Comparison of ENCODE assay signal across 13 mouse cellular contexts in the genomic region with DNA sequence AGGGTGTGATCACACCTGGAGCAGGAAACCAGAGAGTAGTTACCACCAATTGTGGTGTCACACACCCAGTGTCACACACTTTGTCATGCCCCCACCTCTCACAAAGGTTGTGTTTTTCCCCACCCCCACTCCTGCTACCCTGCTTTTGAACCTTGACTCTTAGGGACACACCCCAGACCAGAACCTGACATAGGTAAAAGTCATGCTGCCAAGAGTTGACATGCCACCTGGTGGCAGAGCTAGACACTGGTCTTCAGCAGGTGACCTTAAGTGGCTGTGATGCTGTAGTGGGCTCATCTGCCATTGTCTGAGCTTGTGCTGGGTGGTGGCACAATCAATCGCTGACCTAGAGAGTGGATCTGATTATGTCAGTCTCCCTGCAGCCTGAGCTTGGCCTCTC. TPM values are rescaled to one million over a fixed set of nuclear protein-coding genes. Genes with fewer than 3 reads are reported as not detected.
DNase-seq lines count a peak whose midpoint lies in the region; ATAC-seq and TF ChIP-seq lines count a peak whose summit lies in the region.
"Had no signal": no experiment of that assay in that cellular context is flagged by ENCODE, and none has a peak within 500 bp of the region (broad histone marks: within the 10 kb centered on the region; RNA-seq: fewer than 3 reads in every experiment).

No protein-coding gene starts in this region.

- no peak for DNase-seq in liver, embryonic 14.5 days (ENCODE audit: low read depth in 3 of 3, low spot score in 3 of 3)
- peak; percentile 31 to 36 for DNase-seq in B cell, adult 2 months
- DNase-seq in left cerebral cortex, adult 11 months (ENCODE audit: low spot score), result no peak
- no peak for DNase-seq in adrenal gland, postnatal 25 days
- DNase-seq: layer of hippocampus, adult 9-11 months had no signal

- H3K4me3 ChIP-seq in forebrain, embryonic 15.5 days, result no peak overlapping the region
- no peak overlapping the region for H3K4me3 ChIP-seq in forebrain, embryonic 12.5 days (replicated peaks)
- H3K4me3 ChIP-seq in liver, embryonic 14.5 days (ENCODE audit: insufficient read depth in 1 of 2, low read depth in 2 of 2, low read length in 2 of 2), result no peak overlapping the region
- no peak overlapping the region for H3K4me3 ChIP-seq in liver, embryonic 12.5 days
- H3K4me3 ChIP-seq in intestine, embryonic 15.5 days (replicated peaks), result no peak overlapping the region
- H3K4me3 ChIP-seq: erythroblast, embryonic 14.5 days; heart, embryonic 15.5 days; limb, embryonic 10.5 days had no signal

- no peak overlapping the region for H3K9ac ChIP-seq in forebrain, embryonic 15.5 days (replicated peaks)
- no peak overlapping the region for H3K9ac ChIP-seq in forebrain, embryonic 12.5 days
- no peak overlapping the region for H3K9ac ChIP-seq in liver, embryonic 14.5 days (replicated peaks)
- H3K9ac ChIP-seq in liver, embryonic 12.5 days, result no peak overlapping the region
- H3K9ac ChIP-seq in intestine, embryonic 15.5 days, result no peak overlapping the region
- H3K9ac ChIP-seq: heart, embryonic 15.5 days had no signal

- H3K36me3 ChIP-seq in forebrain, embryonic 15.5 days, result peaks cover 20% of the 10 kb centered on the region
- H3K36me3 ChIP-seq in forebrain, embryonic 12.5 days (replicated peaks), result peaks cover 27% of the 10 kb centered on the region
- H3K36me3 ChIP-seq in liver, embryonic 14.5 days (replicated peaks; ENCODE audit: control insufficient read depth, insufficient read depth, low read depth), result peaks cover 21% of the 10 kb centered on the region
- H3K36me3 ChIP-seq in liver, embryonic 12.5 days, result peaks cover 72% of the 10 kb centered on the region
- H3K36me3 ChIP-seq in intestine, embryonic 15.5 days, result peaks cover 6% of the 10 kb centered on the region; the same call in 1 of the 2 replicates

- H3K4me1 ChIP-seq in forebrain, embryonic 15.5 days, result peaks cover 22% of the 10 kb centered on the region
- peaks cover 19% of the 10 kb centered on the region for H3K4me1 ChIP-seq in forebrain, embryonic 12.5 days
- H3K4me1 ChIP-seq in liver, embryonic 14.5 days (replicated peaks; ENCODE audit: control insufficient read depth in 2 of 2, insufficient read depth in 2 of 2, low read length in 1 of 2), result peaks cover 0 to 11% of the 10 kb centered on the region in 2 experiments; a peak in 1 of 4 replicates
- peaks cover 43% of the 10 kb centered on the region for H3K4me1 ChIP-seq in liver, embryonic 12.5 days
- peaks cover 20% of the 10 kb centered on the region for H3K4me1 ChIP-seq in intestine, embryonic 15.5 days (replicated peaks)
- H3K4me1 ChIP-seq: limb, embryonic 10.5 days had no signal

- no peak for TF ChIP-seq EP300 in liver, embryonic 14.5 days (IDR thresholded peaks at IDR 0.05; ENCODE audit: low read depth)

- no peak for ATAC-seq in forebrain, embryonic 15.5 days (replicated peaks)
- ATAC-seq in forebrain, embryonic 12.5 days (ENCODE audit: low FRiP score), result no peak
- no peak for ATAC-seq in liver, embryonic 14.5 days (ENCODE audit: insufficient read depth)
- no peak for ATAC-seq in liver, embryonic 12.5 days
- ATAC-seq in intestine, embryonic 15.5 days, result peak; percentile 18; the same call in 1 of the 2 replicates

- peak; percentile 44 for TF ChIP-seq CTCF in liver, embryonic 14.5 days (IDR thresholded peaks at IDR 0.05; ENCODE audit: low read depth)

- H3K27me3 ChIP-seq in forebrain, embryonic 15.5 days, result no peaks in the 10 kb centered on the region
- H3K27me3 ChIP-seq in forebrain, embryonic 12.5 days, result no peaks in the 10 kb centered on the region
- no peaks in the 10 kb centered on the region for H3K27me3 ChIP-seq in liver, embryonic 14.5 days (ENCODE audit: control insufficient read depth, insufficient read depth, low read length)
- no peaks in the 10 kb centered on the region for H3K27me3 ChIP-seq in liver, embryonic 12.5 days (replicated peaks)
- H3K27me3 ChIP-seq in intestine, embryonic 15.5 days (replicated peaks), result no peaks in the 10 kb centered on the region
- H3K27me3 ChIP-seq: heart, embryonic 15.5 days had no signal

- no peak overlapping the region for H3K4me2 ChIP-seq in forebrain, embryonic 15.5 days (replicated peaks)
- H3K4me2 ChIP-seq in forebrain, embryonic 12.5 days, result no peak overlapping the region
- no peak overlapping the region for H3K4me2 ChIP-seq in liver, embryonic 14.5 days (ENCODE audit: low read depth)
- no peak overlapping the region for H3K4me2 ChIP-seq in liver, embryonic 12.5 days
- H3K4me2 ChIP-seq in intestine, embryonic 15.5 days (replicated peaks), result no peak overlapping the region
- H3K4me2 ChIP-seq: heart, embryonic 15.5 days had no signal

- peak overlapping the region; percentile 27; the same call in 1 of the 2 replicates for H3K27ac ChIP-seq in forebrain, embryonic 15.5 days (replicated peaks)
- no peak overlapping the region for H3K27ac ChIP-seq in forebrain, embryonic 12.5 days
- H3K27ac ChIP-seq in liver, embryonic 14.5 days, result no peak overlapping the region
- H3K27ac ChIP-seq in liver, embryonic 12.5 days, result no peak overlapping the region
- no peak overlapping the region for H3K27ac ChIP-seq in intestine, embryonic 15.5 days
- H3K27ac ChIP-seq: heart, embryonic 15.5 days; limb, embryonic 10.5 days had no signal

- 83% methylated on average over 1 of the region's 1 CpGs for whole genome bisulfite sequencing in forebrain, embryonic 15.5 days
- 95% methylated on average over 1 of the region's 1 CpGs for WGBS in forebrain, embryonic 12.5 days
- 74% methylated on average over 1 of the region's 1 CpGs for WGBS in liver, embryonic 14.5 days (ENCODE audit: insufficient replicate concordance)
- WGBS in liver, embryonic 12.5 days (ENCODE audit: insufficient replicate concordance), result 86% methylated on average over 1 of the region's 1 CpGs
- WGBS in intestine, embryonic 15.5 days, result 72% methylated on average over 1 of the region's 1 CpGs

- no peaks in the 10 kb centered on the region for H3K9me3 ChIP-seq in forebrain, embryonic 15.5 days
- H3K9me3 ChIP-seq in forebrain, embryonic 12.5 days, result no peaks in the 10 kb centered on the region
- no peaks in the 10 kb centered on the region for H3K9me3 ChIP-seq in liver, embryonic 14.5 days (ENCODE audit: control insufficient read depth, low read length)
- H3K9me3 ChIP-seq in liver, embryonic 12.5 days (replicated peaks), result no peaks in the 10 kb centered on the region
- no peaks in the 10 kb centered on the region for H3K9me3 ChIP-seq in intestine, embryonic 15.5 days
- H3K9me3 ChIP-seq: heart, embryonic 15.5 days; limb, embryonic 10.5 days had no signal

RNA-seq across cellular contexts. Expression of a gene that starts 7.9 kb away (rescaled TPM):
- polyA plus RNA-seq in forebrain, embryonic 15.5 days (2015; fragmentation: Nextera tagmentation; extraction: Ambion mirVana), result 108 and 117 TPM in 2 replicates
- 87.0 and 92.7 TPM in 2 replicates for polyA plus RNA-seq in forebrain, embryonic 12.5 days (2016; fragmentation: Nextera tagmentation; extraction: Ambion mirVana)
- 19.3 TPM in 2 replicates for polyA plus RNA-seq in liver, embryonic 14.5 days (2012; rRNA removed)
- 25.3 and 27.1 TPM in 2 replicates for polyA plus RNA-seq in liver, embryonic 14.5 days (2014; fragmentation: Nextera tagmentation; extraction: Ambion mirVana)
- polyA plus RNA-seq in liver, embryonic 12.5 days (2016; fragmentation: Nextera tagmentation; extraction: Ambion mirVana), result 55.7 and 59.9 TPM in 2 replicates
- polyA plus RNA-seq in intestine, embryonic 15.5 days (2015; fragmentation: Nextera tagmentation; extraction: Ambion mirVana), result 65.0 and 70.3 TPM in 2 replicates
- total RNA-seq in adrenal gland, postnatal 25 days (2021), result 45.4 and 45.5 TPM in 2 replicates

RNA-seq across cellular contexts. Expression of a gene that starts 24.0 kb away (rescaled TPM):
- polyA plus RNA-seq in forebrain, embryonic 15.5 days (2015; fragmentation: Nextera tagmentation; extraction: Ambion mirVana), result 4.2 and 8.6 TPM in 2 replicates
- polyA plus RNA-seq in forebrain, embryonic 12.5 days (2016; fragmentation: Nextera tagmentation; extraction: Ambion mirVana), result 15.7 and 23.4 TPM in 2 replicates
- polyA plus RNA-seq in liver, embryonic 14.5 days (2012; rRNA removed), result 0.09 TPM in 1 of 2 replicates, not detected in the other
- not detected in 2 replicates for polyA plus RNA-seq in liver, embryonic 14.5 days (2014; fragmentation: Nextera tagmentation; extraction: Ambion mirVana)
- polyA plus RNA-seq in liver, embryonic 12.5 days (2016; fragmentation: Nextera tagmentation; extraction: Ambion mirVana), result 5.1 TPM in 1 of 2 replicates, not detected in the other
- 4.1 and 5.4 TPM in 2 replicates for polyA plus RNA-seq in intestine, embryonic 15.5 days (2015; fragmentation: Nextera tagmentation; extraction: Ambion mirVana)
- total RNA-seq in adrenal gland, postnatal 25 days (2021), result 20.9 TPM in 1 of 2 replicates, not detected in the other
- polyA plus RNA-seq: erythroblast, embryonic 14.5 days had no signal

RNA-seq across cellular contexts. Expression of a gene that starts 24.1 kb away (rescaled TPM):
- polyA plus RNA-seq in forebrain, embryonic 15.5 days (2015; fragmentation: Nextera tagmentation; extraction: Ambion mirVana), result 318 and 322 TPM in 2 replicates
- polyA plus RNA-seq in forebrain, embryonic 12.5 days (2016; fragmentation: Nextera tagmentation; extraction: Ambion mirVana), result 322 and 326 TPM in 2 replicates
- 74.1 and 109 TPM in 2 replicates for polyA plus RNA-seq in liver, embryonic 14.5 days (2012; rRNA removed)
- polyA plus RNA-seq in liver, embryonic 14.5 days (2014; fragmentation: Nextera tagmentation; extraction: Ambion mirVana), result 82.5 and 87.7 TPM in 2 replicates
- polyA plus RNA-seq in liver, embryonic 12.5 days (2016; fragmentation: Nextera tagmentation; extraction: Ambion mirVana), result 138 and 146 TPM in 2 replicates
- polyA plus RNA-seq in intestine, embryonic 15.5 days (2015; fragmentation: Nextera tagmentation; extraction: Ambion mirVana), result 338 and 345 TPM in 2 replicates
- total RNA-seq in adrenal gland, postnatal 25 days (2021), result 104 and 117 TPM in 2 replicates

RNA-seq across cellular contexts. Expression of a gene that starts 48.5 kb away (rescaled TPM):
- 67.5 and 71.0 TPM in 2 replicates for polyA plus RNA-seq in forebrain, embryonic 15.5 days (2015; fragmentation: Nextera tagmentation; extraction: Ambion mirVana)
- 61.9 and 64.6 TPM in 2 replicates for polyA plus RNA-seq in forebrain, embryonic 12.5 days (2016; fragmentation: Nextera tagmentation; extraction: Ambion mirVana)
- polyA plus RNA-seq in liver, embryonic 14.5 days (2012; rRNA removed), result 36.6 and 40.5 TPM in 2 replicates
- polyA plus RNA-seq in liver, embryonic 14.5 days (2014; fragmentation: Nextera tagmentation; extraction: Ambion mirVana), result 64.8 and 69.1 TPM in 2 replicates
- polyA plus RNA-seq in liver, embryonic 12.5 days (2016; fragmentation: Nextera tagmentation; extraction: Ambion mirVana), result 68.8 and 72.8 TPM in 2 replicates
- polyA plus RNA-seq in intestine, embryonic 15.5 days (2015; fragmentation: Nextera tagmentation; extraction: Ambion mirVana), result 146 and 156 TPM in 2 replicates
- 154 and 195 TPM in 2 replicates for total RNA-seq in adrenal gland, postnatal 25 days (2021)

RNA-seq across cellular contexts. Expression of a gene that starts 56.4 kb away (rescaled TPM):
- polyA plus RNA-seq in forebrain, embryonic 15.5 days (2015; fragmentation: Nextera tagmentation; extraction: Ambion mirVana), result 0.17 and 0.52 TPM in 2 replicates
- 0.46 and 0.92 TPM in 2 replicates for polyA plus RNA-seq in forebrain, embryonic 12.5 days (2016; fragmentation: Nextera tagmentation; extraction: Ambion mirVana)
- polyA plus RNA-seq in liver, embryonic 14.5 days (2012; rRNA removed), result 0.03 TPM in 1 of 2 replicates, not detected in the other
- polyA plus RNA-seq in liver, embryonic 14.5 days (2014; fragmentation: Nextera tagmentation; extraction: Ambion mirVana), result not detected in 2 replicates
- polyA plus RNA-seq in liver, embryonic 12.5 days (2016; fragmentation: Nextera tagmentation; extraction: Ambion mirVana), result 0.05 TPM in 1 of 2 replicates, not detected in the other
- polyA plus RNA-seq in intestine, embryonic 15.5 days (2015; fragmentation: Nextera tagmentation; extraction: Ambion mirVana), result 0.47 and 0.53 TPM in 2 replicates
- 0.39 and 0.86 TPM in 2 replicates for total RNA-seq in adrenal gland, postnatal 25 days (2021)
- total RNA-seq: gastrocnemius, adult 18-20 months had no signal
- polyA plus RNA-seq: erythroblast, embryonic 14.5 days; heart, embryonic 15.5 days had no signal

Comparison
In these comparisons a context has a peak if more than half of its experiments do, and no peak if none do; other contexts are left out.
1. DNase-seq: peak in B cell, adult 2 months (2 of 2); none in liver, embryonic 14.5 days (0 of 3), left cerebral cortex, adult 11 months (single experiment) and adrenal gland, postnatal 25 days (single experiment).